Mouse (Mus musculus): Measurements from ENCODE around the gene Irak2. TPM values are rescaled to one million over a fixed set of nuclear protein-coding genes. Genes with fewer than 3 reads are reported as not detected.

Gene Irak2
- polyA plus RNA-seq, 1 experiment: 10.0 TPM

- TF ChIP-seq CTCF (IDR thresholded peaks at IDR 0.05; ENCODE audit: control insufficient read depth, insufficient read depth, low read length) (no peak), POLR2A (IDR thresholded peaks at IDR 0.05; ENCODE audit: borderline replicate concordance, control insufficient read depth, low read depth, low read length) (peak; percentile 73; the same call in 1 of the 2 replicates)
- H3K4me1 ChIP-seq (ENCODE audit: control insufficient read depth, insufficient read depth, low read length): no peaks in the 10 kb centered on the region; the same call in 1 of the 2 replicates
- H3K4me3 ChIP-seq (replicated peaks; ENCODE audit: control insufficient read depth, low read depth, low read length): peak within 1 kb of the TSS; percentile 81
- 1% methylated on average over 76 of the region's 76 CpGs for WGBS
- H3K27ac ChIP-seq (ENCODE audit: control insufficient read depth, insufficient read depth, low read depth, low read length, poor library complexity): peak within 1 kb of the TSS; percentile 94
These were observed 14.1 kb upstream of the Irak2 start, which contains the start of gene Vhl for GRCm38 (mm10) chr6:113623941-113624751. Vhl (plus strand) TSS chr6:113623959.

GRCm38 (mm10) chr6:113624989-113625770, 13.1 kb upstream of the Irak2 start:
- no peak for TF ChIP-seq CTCF (IDR thresholded peaks at IDR 0.05; ENCODE audit: control insufficient read depth, insufficient read depth, low read length)
- TF ChIP-seq POLR2A (IDR thresholded peaks at IDR 0.05; ENCODE audit: borderline replicate concordance, control insufficient read depth, low read depth, low read length): no peak
- WGBS: 63% methylated on average over 5 of the region's 5 CpGs
- H3K27ac ChIP-seq (ENCODE audit: control insufficient read depth, insufficient read depth, low read depth, low read length, poor library complexity): no peak overlapping the region
- no peak overlapping the region for H3K4me3 ChIP-seq (replicated peaks; ENCODE audit: control insufficient read depth, low read depth, low read length)
- no peaks in the 10 kb centered on the region; the same call in 1 of the 2 replicates for H3K4me1 ChIP-seq (ENCODE audit: control insufficient read depth, insufficient read depth, low read length)

DNA sequence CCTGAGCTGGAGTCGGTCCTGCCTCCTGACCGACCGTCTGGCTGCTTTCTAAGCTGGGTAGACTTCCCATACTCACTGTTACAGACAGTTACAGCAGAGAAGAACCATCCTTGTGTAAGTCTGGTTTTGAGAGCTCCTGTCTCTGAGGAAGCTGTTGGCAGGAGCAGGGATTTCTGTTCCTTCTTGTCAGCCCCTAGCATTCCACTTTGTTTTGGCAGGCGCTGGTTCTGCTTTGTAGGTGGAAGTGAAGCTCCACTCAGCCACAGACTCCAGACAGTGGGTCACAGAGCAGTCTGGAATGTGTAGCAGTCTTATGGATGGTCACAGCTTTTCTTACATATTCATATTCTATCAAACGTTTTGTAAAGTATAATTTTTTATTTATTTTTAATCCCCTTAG, 7.9 kb upstream of the Irak2 start:
- 71% methylated on average over 5 of the region's 5 CpGs for WGBS

GRCm38 (mm10) chr6:113632863-113633262, 5.4 kb upstream of the Irak2 start:
- TF ChIP-seq CTCF (IDR thresholded peaks at IDR 0.05; ENCODE audit: control insufficient read depth, insufficient read depth, low read length): no peak
- TF ChIP-seq POLR2A (IDR thresholded peaks at IDR 0.05; ENCODE audit: borderline replicate concordance, control insufficient read depth, low read depth, low read length): no peak
- H3K27ac ChIP-seq (ENCODE audit: control insufficient read depth, insufficient read depth, low read depth, low read length, poor library complexity): no peak overlapping the region
- H3K4me1 ChIP-seq (ENCODE audit: control insufficient read depth, insufficient read depth, low read length): no peaks in the 10 kb centered on the region
- 93% methylated on average over 4 of the region's 4 CpGs for WGBS
- no peak overlapping the region for H3K4me3 ChIP-seq (replicated peaks; ENCODE audit: control insufficient read depth, low read depth, low read length)

More for the DNA sequence above, 7.9 kb upstream of the Irak2 start:
- no peak overlapping the region for H3K4me3 ChIP-seq (replicated peaks; ENCODE audit: control insufficient read depth, low read depth, low read length)
- no peak for TF ChIP-seq CTCF (IDR thresholded peaks at IDR 0.05; ENCODE audit: control insufficient read depth, insufficient read depth, low read length)
- TF ChIP-seq POLR2A (IDR thresholded peaks at IDR 0.05; ENCODE audit: borderline replicate concordance, control insufficient read depth, low read depth, low read length): no peak
- H3K4me1 ChIP-seq (ENCODE audit: control insufficient read depth, insufficient read depth, low read length): no peaks in the 10 kb centered on the region; the same call in 1 of the 2 replicates
- H3K27ac ChIP-seq (ENCODE audit: control insufficient read depth, insufficient read depth, low read depth, low read length, poor library complexity): no peak overlapping the region

GRCm38 (mm10) chr6:113639201-113639600, 934 bp downstream of the Irak2 start:
- TF ChIP-seq CTCF (IDR thresholded peaks at IDR 0.05; ENCODE audit: control insufficient read depth, insufficient read depth, low read length) (no peak), POLR2A (IDR thresholded peaks at IDR 0.05; ENCODE audit: borderline replicate concordance, control insufficient read depth, low read depth, low read length) (no peak)
- no peak overlapping the region for H3K27ac ChIP-seq (ENCODE audit: control insufficient read depth, insufficient read depth, low read depth, low read length, poor library complexity)
- H3K4me1 ChIP-seq (ENCODE audit: control insufficient read depth, insufficient read depth, low read length): peaks cover 1% of the 10 kb centered on the region; the same call in 1 of the 2 replicates
- WGBS: 76% methylated on average over 4 of the region's 4 CpGs
- peak overlapping the region; percentile 37 for H3K4me3 ChIP-seq (replicated peaks; ENCODE audit: control insufficient read depth, low read depth, low read length)

- TF ChIP-seq POLR2A (IDR thresholded peaks at IDR 0.05; ENCODE audit: borderline replicate concordance, control insufficient read depth, low read depth, low read length) (no peak), CTCF (IDR thresholded peaks at IDR 0.05; ENCODE audit: control insufficient read depth, insufficient read depth, low read length) (no peak)
- Histone ChIP-seq H3K4me1 (ENCODE audit: control insufficient read depth, insufficient read depth, low read length) (peaks cover 3% of the 10 kb centered on the region; the same call in 1 of the 2 replicates), H3K4me3 (replicated peaks; ENCODE audit: control insufficient read depth, low read depth, low read length) (no peak overlapping the region), H3K27ac (ENCODE audit: control insufficient read depth, insufficient read depth, low read depth, low read length, poor library complexity) (no peak overlapping the region)
- 91% methylated on average over 8 of the region's 8 CpGs for WGBS
These were observed 4.3 kb downstream of the Irak2 start for GRCm38 (mm10) chr6:113642605-113643004.

GRCm38 (mm10) chr6:113643021-113643420, 4.8 kb downstream of the Irak2 start:
- H3K27ac ChIP-seq (ENCODE audit: control insufficient read depth, insufficient read depth, low read depth, low read length, poor library complexity): no peak overlapping the region
- 81% methylated on average over 4 of the region's 4 CpGs for WGBS
- TF ChIP-seq POLR2A (IDR thresholded peaks at IDR 0.05; ENCODE audit: borderline replicate concordance, control insufficient read depth, low read depth, low read length): no peak
- TF ChIP-seq CTCF (IDR thresholded peaks at IDR 0.05; ENCODE audit: control insufficient read depth, insufficient read depth, low read length): no peak
- peaks cover 3% of the 10 kb centered on the region; the same call in 1 of the 2 replicates for H3K4me1 ChIP-seq (ENCODE audit: control insufficient read depth, insufficient read depth, low read length)
- H3K4me3 ChIP-seq (replicated peaks; ENCODE audit: control insufficient read depth, low read depth, low read length): no peak overlapping the region

GRCm38 (mm10) chr6:113643967-113644366, 5.7 kb downstream of the Irak2 start:
- TF ChIP-seq CTCF (IDR thresholded peaks at IDR 0.05; ENCODE audit: control insufficient read depth, insufficient read depth, low read length): no peak
- no peak for TF ChIP-seq POLR2A (IDR thresholded peaks at IDR 0.05; ENCODE audit: borderline replicate concordance, control insufficient read depth, low read depth, low read length)
- WGBS: 37% methylated on average over 2 of the region's 2 CpGs
- Histone ChIP-seq H3K4me1 (ENCODE audit: control insufficient read depth, insufficient read depth, low read length) (peaks cover 3% of the 10 kb centered on the region; the same call in 1 of the 2 replicates), H3K4me3 (replicated peaks; ENCODE audit: control insufficient read depth, low read depth, low read length) (no peak overlapping the region), H3K27ac (ENCODE audit: control insufficient read depth, insufficient read depth, low read depth, low read length, poor library complexity) (no peak overlapping the region; the same call in 1 of the 2 replicates)
